ENCODE assay signal across 8 mouse cellular contexts in the genomic region with DNA sequence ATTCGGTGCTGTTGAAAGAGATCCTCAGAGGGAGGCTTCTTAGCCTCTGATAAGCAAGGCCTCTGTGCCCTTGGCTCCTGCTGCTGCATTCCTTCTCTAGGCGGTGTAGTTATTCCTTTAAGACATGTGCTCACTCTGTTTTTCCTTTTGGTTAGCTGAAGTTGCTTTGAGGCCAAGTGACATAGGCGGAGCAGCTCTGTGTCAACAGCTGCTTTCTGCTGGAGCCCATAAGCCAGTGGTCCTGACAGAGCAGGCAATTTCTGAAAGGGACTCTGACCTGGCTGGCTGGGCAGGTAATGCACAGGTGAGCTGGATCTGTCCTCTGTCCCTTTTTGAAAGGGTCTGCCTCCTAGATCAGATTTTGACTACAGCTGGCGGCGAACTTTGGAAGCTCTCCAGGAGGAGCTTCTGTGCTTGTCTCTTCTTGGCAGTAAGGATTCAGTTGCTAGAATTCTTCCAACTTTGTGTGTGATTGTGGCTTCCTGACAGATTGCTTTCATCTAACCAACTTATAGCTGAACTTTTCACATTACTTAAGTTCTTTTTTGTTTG. TPM values are rescaled to one million over a fixed set of nuclear protein-coding genes. Genes with fewer than 3 reads are reported as not detected.
A peak's percentile ranks its signal among the peaks of the same experiment; 100 is the strongest.
DNase-seq lines count a peak whose midpoint lies in the region; ATAC-seq lines count a peak whose summit lies in the region.
"Had no signal": no experiment of that assay in that cellular context is flagged by ENCODE, and none has a peak within 500 bp of the region (broad histone marks: within the 10 kb centered on the region; RNA-seq: fewer than 3 reads in every experiment).

No protein-coding gene starts in this region.

- no peaks in the 10 kb centered on the region for H3K36me3 ChIP-seq in neural tube, embryonic 15.5 days
- peaks cover 5% of the 10 kb centered on the region; the same call in 1 of the 2 replicates for H3K36me3 ChIP-seq in intestine, embryonic 14.5 days (ENCODE audit: control insufficient read depth, insufficient read depth, low read length)
- H3K36me3 ChIP-seq: limb, embryonic 12.5 days had no signal

- H3K4me1 ChIP-seq in neural tube, embryonic 15.5 days: peaks cover 17% of the 10 kb centered on the region
- peaks cover 35% of the 10 kb centered on the region for H3K4me1 ChIP-seq in intestine, embryonic 14.5 days (replicated peaks; ENCODE audit: control insufficient read depth, insufficient read depth, low read length)

- H3K27ac ChIP-seq in neural tube, embryonic 15.5 days (replicated peaks): peak overlapping the region; percentile 23; the same call in 1 of the 2 replicates
- peak overlapping the region; percentile 20 for H3K27ac ChIP-seq in intestine, embryonic 14.5 days (ENCODE audit: low read depth)
- H3K27ac ChIP-seq: limb, embryonic 12.5 days had no signal

- 75% methylated on average over 5 of the region's 5 CpGs for WGBS in neural tube, embryonic 15.5 days
- WGBS in intestine, embryonic 14.5 days: 42% methylated on average over 5 of the region's 5 CpGs

- no peak overlapping the region for H3K4me2 ChIP-seq in neural tube, embryonic 15.5 days
- H3K4me2 ChIP-seq in intestine, embryonic 14.5 days (ENCODE audit: low read length): no peak overlapping the region
- H3K4me2 ChIP-seq: limb, embryonic 12.5 days had no signal

- no peaks in the 10 kb centered on the region for H3K9me3 ChIP-seq in neural tube, embryonic 15.5 days (replicated peaks)
- H3K9me3 ChIP-seq in intestine, embryonic 14.5 days (ENCODE audit: control insufficient read depth, low read length): no peaks in the 10 kb centered on the region
- H3K9me3 ChIP-seq: limb, embryonic 12.5 days had no signal

- H3K27me3 ChIP-seq in neural tube, embryonic 15.5 days (replicated peaks): no peaks in the 10 kb centered on the region
- no peaks in the 10 kb centered on the region for H3K27me3 ChIP-seq in intestine, embryonic 14.5 days (replicated peaks; ENCODE audit: control insufficient read depth, insufficient read depth, low read length)
- H3K27me3 ChIP-seq: limb, embryonic 12.5 days had no signal

- intact Hi-C loops in left cerebral cortex, postnatal 4 days (cut with DNase I): no loop called here

- no peak overlapping the region for H3K9ac ChIP-seq in neural tube, embryonic 15.5 days (replicated peaks)
- H3K9ac ChIP-seq in intestine, embryonic 14.5 days (ENCODE audit: low read length): no peak overlapping the region
- H3K9ac ChIP-seq: limb, embryonic 12.5 days had no signal

- H3K4me3 ChIP-seq in neural tube, embryonic 15.5 days (replicated peaks): no peak overlapping the region
- no peak overlapping the region for H3K4me3 ChIP-seq in intestine, embryonic 14.5 days (ENCODE audit: low read depth, low read length)
- H3K4me3 ChIP-seq: limb, embryonic 12.5 days had no signal

- no peak for ATAC-seq in neural tube, embryonic 15.5 days (ENCODE audit: low FRiP score)
- 0 out of 2 replicates have a peak, but pooled peaks have one; percentile 27 for ATAC-seq in intestine, embryonic 14.5 days (replicated peaks; ENCODE audit: low FRiP score, low TSS enrichment, low read depth)

- DNase-seq in neural tube, embryonic 10.5 days (ENCODE audit: extremely low spot score, low spot score): no peak
- DNase-seq in frontal cortex, postnatal 36 days (ENCODE audit: low spot score in 2 of 2): peak; percentile 57 to 65
- peak; percentile 58 for DNase-seq in intestine, embryonic 14.5 days (ENCODE audit: low spot score)
- peak; percentile 64 for DNase-seq in left cerebral cortex, postnatal 4 days
- peak; percentile 60 for DNase-seq in right cerebral cortex, postnatal 4 days
- no peak for DNase-seq in spleen, postnatal 4 days (ENCODE audit: low spot score in 2 of 2)

RNA-seq across cellular contexts. Expression of a gene that starts 37.2 kb away (rescaled TPM):
- polyA plus RNA-seq in neural tube, embryonic 15.5 days (2015; fragmentation: Nextera tagmentation; extraction: Ambion mirVana): 9.1 and 11.9 TPM in 2 replicates
- 20.8 and 21.4 TPM in 2 replicates for polyA plus RNA-seq in intestine, embryonic 14.5 days (2014; fragmentation: Nextera tagmentation; extraction: Ambion mirVana)
- 10 to 100 TPM; 19.6 to 21.4 TPM for total RNA-seq in left cerebral cortex, postnatal 4 days (2021)

Comparison
In these comparisons a context has a peak if more than half of its experiments do, and no peak if none do; other contexts are left out.
1. DNase-seq: peak in frontal cortex, postnatal 36 days (2 of 2), intestine, embryonic 14.5 days (single experiment), left cerebral cortex, postnatal 4 days (single experiment) and right cerebral cortex, postnatal 4 days (single experiment); none in neural tube, embryonic 10.5 days (single experiment) and spleen, postnatal 4 days (0 of 2).